Mouse (Mus musculus): ENCODE measurements around the gene Sub1. TPM values are rescaled to one million over a fixed set of nuclear protein-coding genes. Genes with fewer than 3 reads are reported as not detected.
A peak's percentile ranks its signal among the peaks of the same experiment; 100 is the strongest.

The Sub1 gene
- polyA plus RNA-seq, 1 experiment from 2014 or later = 689 TPM

DNA sequence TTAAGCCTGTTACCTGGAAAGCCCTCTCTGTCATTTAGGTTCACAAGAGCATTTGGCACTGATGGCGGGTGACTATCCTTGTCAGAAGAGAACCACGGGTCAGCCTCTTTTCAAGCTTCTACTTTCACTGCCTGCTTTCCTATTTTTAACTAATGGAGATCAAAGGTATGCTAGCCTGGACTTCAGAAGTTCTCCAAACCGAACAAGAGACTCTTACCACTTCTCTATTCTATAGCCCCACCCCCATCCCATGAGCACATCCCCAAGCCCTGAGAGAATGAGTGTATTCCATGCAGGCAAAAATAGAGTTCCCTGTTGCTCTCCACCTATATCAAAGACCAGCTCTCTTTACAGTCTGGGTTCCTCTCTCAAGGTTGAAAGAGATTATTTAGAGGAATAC, 31.0 kb upstream of the Sub1 start:
- Histone ChIP-seq H3K4me3 (no peak overlapping the region), H3K4me1 (no peaks in the 10 kb centered on the region), H3K9me3 (no peaks in the 10 kb centered on the region), H3K9ac (no peak overlapping the region), H3K27me3 (replicated peaks) (no peaks in the 10 kb centered on the region), H3K36me3 (no peaks in the 10 kb centered on the region), H3K4me2 (replicated peaks) (no peak overlapping the region), H3K27ac (no peak overlapping the region)
- 87% methylated on average over 3 of the region's 3 CpGs for WGBS
- ATAC-seq (ENCODE audit: low FRiP score, low read depth) = no peak

DNA sequence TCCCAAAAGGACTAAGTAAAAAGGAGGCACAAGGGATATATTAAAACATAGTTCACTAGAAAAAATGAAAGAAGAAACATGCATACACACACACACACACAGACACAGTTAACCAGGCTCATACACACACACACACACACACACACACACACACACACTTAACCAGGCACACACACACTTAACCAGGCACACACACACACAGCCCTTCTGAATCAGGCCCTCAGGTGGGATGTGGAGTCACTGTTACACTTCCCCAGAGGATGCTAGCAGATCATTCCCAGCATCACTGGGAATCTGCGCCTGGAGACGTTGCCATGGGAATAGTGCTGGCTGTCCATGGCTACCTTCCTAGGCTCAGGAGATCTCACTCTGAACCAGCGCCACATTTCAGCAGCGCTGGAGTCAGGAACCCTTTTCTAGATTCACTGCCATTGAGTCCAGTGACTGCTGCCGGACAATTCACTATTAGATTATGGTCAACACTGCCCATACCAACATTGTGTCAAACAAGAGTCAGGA, 30.2 kb upstream of the Sub1 start:
- Histone ChIP-seq H3K27ac (no peak overlapping the region), H3K4me3 (no peak overlapping the region), H3K9me3 (no peaks in the 10 kb centered on the region), H3K4me1 (no peaks in the 10 kb centered on the region), H3K4me2 (replicated peaks) (no peak overlapping the region), H3K27me3 (replicated peaks) (no peaks in the 10 kb centered on the region), H3K9ac (no peak overlapping the region), H3K36me3 (no peaks in the 10 kb centered on the region)
- 92% methylated on average over 5 of the region's 5 CpGs for WGBS
- no peak for ATAC-seq (ENCODE audit: low FRiP score, low read depth)

DNA sequence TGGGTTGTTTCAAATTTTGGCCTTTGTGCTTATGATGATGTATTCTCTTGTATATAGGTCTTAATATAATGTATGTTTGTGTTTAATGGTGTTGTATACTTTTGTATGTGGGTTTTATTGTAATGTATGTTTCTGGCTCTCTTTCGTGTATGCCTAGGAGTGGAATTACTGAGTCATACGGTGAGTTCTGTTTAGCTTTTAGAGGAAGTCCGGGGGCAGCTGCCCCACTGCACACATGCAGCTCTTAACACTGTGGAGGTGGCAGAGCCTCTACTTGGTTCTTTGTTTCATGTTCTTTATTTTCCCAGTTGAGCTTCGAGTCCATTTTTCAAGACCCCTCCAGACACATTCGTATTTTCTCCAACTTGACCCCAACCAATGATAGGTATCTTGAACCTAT, 29.2 kb upstream of the Sub1 start:
- Histone ChIP-seq H3K4me3 (no peak overlapping the region), H3K36me3 (no peaks in the 10 kb centered on the region), H3K27ac (no peak overlapping the region), H3K27me3 (replicated peaks) (no peaks in the 10 kb centered on the region), H3K9ac (no peak overlapping the region), H3K4me1 (no peaks in the 10 kb centered on the region), H3K4me2 (replicated peaks) (no peak overlapping the region), H3K9me3 (no peaks in the 10 kb centered on the region)
- WGBS = 81% methylated on average over 5 of the region's 5 CpGs
- no peak for ATAC-seq (ENCODE audit: low FRiP score, low read depth)

DNA sequence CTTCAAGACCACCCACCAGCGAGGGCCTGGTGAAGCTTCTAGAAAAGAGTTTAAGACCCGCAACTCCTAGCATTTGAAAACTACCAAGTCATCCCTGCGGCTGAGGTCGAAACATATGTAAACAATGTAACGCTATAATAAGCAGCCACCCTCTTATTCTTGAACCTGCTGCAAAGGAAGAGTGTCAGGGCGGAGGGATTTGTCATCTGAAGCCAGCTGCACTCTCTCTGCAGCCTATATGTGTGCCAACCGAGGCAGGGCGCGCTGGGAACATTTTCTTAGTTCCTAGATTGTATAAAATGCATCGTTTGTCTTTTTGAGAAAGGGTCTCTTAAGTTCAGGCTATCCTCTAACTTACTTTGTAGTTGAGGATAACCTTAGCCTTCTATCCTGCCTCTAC, 28.6 kb upstream of the Sub1 start:
- Histone ChIP-seq H3K4me1 (no peaks in the 10 kb centered on the region), H3K9ac (no peak overlapping the region), H3K27me3 (replicated peaks) (no peaks in the 10 kb centered on the region), H3K4me3 (no peak overlapping the region), H3K4me2 (replicated peaks) (no peak overlapping the region), H3K27ac (no peak overlapping the region), H3K9me3 (no peaks in the 10 kb centered on the region), H3K36me3 (no peaks in the 10 kb centered on the region)
- 91% methylated on average over 10 of the region's 10 CpGs for WGBS
- ATAC-seq (ENCODE audit: low FRiP score, low read depth) = no peak

DNA sequence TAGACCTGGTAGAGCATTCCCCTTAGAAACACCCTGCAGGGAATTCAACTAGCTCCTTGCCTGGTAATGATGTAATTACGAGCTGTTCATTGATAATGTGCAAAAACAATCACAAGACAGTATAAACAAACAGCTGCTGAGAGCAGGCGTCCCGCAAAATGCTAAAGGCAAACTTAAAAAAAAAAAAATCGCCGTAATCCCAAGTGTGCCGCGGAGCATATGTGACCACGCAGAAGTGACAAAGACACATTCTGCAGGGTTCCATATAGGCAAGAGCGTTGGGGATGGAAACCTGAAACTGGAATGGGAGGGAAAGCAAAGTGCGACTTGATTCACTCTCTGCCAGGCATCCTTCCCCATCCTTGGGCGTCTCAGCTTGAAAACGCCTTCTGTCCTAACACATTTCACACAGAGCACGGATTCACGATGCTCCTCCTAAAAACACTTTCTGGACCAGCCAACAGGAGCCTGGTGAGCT, 28.0 kb upstream of the Sub1 start:
- Histone ChIP-seq H3K27ac (no peak overlapping the region), H3K9me3 (no peaks in the 10 kb centered on the region), H3K36me3 (no peaks in the 10 kb centered on the region), H3K27me3 (replicated peaks) (no peaks in the 10 kb centered on the region), H3K9ac (no peak overlapping the region), H3K4me3 (no peak overlapping the region), H3K4me2 (replicated peaks) (no peak overlapping the region), H3K4me1 (no peaks in the 10 kb centered on the region)
- 63% methylated on average over 14 of the region's 14 CpGs for WGBS
- ATAC-seq (ENCODE audit: low FRiP score, low read depth) = no peak

DNA sequence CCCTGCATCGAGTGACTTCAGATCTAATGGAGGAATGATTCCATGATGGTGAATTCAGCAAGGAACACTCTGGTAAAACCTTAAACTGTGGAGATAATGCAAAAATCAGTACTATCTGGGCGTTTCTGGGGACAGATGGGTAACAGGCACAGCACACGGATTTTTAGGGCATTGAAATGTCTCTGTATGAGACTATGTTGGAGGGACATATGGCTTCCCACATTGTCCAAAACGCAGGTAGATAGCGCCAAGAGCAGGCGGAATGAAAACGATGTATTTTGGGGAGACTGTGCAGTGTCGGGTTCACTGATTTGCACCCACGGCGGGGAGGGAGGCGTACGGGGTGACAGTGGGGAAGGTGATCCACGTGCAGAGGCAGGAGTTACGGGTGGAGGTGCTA, 22.7 kb upstream of the Sub1 start:
- WGBS = 93% methylated on average over 14 of the region's 14 CpGs
- no peak overlapping the region for H3K4me2 ChIP-seq (replicated peaks)
- no peak overlapping the region for H3K27ac ChIP-seq
- no peak overlapping the region for H3K9ac ChIP-seq
- no peaks in the 10 kb centered on the region for H3K36me3 ChIP-seq
- peaks cover 4% of the 10 kb centered on the region; the same call in 1 of the 2 replicates for H3K4me1 ChIP-seq
- ATAC-seq (ENCODE audit: low FRiP score, low read depth) = no peak
- no peaks in the 10 kb centered on the region for H3K27me3 ChIP-seq (replicated peaks)
- no peak overlapping the region for H3K4me3 ChIP-seq
- H3K9me3 ChIP-seq = no peaks in the 10 kb centered on the region

DNA sequence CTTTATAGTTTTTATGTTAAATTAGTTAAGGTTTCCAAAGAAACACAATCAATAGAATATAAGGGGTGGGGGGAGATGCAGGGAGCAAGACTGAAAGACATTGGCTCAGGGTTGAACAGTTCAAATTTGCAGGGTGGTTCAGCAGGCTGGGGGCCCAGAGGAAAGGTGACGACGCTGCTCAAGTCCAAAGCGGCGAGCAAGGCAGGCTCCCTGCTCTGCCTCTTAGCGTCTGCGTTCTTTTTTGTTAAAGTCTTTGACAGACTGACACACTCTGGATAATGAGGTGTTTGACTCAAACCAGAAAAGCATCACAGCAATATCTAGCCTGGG, 21.6 kb upstream of the Sub1 start:
- no peak for ATAC-seq (ENCODE audit: low FRiP score, low read depth)
- Histone ChIP-seq H3K27ac (no peak overlapping the region), H3K9ac (no peak overlapping the region), H3K36me3 (no peaks in the 10 kb centered on the region), H3K27me3 (replicated peaks) (no peaks in the 10 kb centered on the region), H3K4me1 (peaks cover 4% of the 10 kb centered on the region; the same call in 1 of the 2 replicates), H3K9me3 (no peaks in the 10 kb centered on the region), H3K4me3 (no peak overlapping the region), H3K4me2 (replicated peaks) (no peak overlapping the region)
- 74% methylated on average over 6 of the region's 6 CpGs for WGBS

DNA sequence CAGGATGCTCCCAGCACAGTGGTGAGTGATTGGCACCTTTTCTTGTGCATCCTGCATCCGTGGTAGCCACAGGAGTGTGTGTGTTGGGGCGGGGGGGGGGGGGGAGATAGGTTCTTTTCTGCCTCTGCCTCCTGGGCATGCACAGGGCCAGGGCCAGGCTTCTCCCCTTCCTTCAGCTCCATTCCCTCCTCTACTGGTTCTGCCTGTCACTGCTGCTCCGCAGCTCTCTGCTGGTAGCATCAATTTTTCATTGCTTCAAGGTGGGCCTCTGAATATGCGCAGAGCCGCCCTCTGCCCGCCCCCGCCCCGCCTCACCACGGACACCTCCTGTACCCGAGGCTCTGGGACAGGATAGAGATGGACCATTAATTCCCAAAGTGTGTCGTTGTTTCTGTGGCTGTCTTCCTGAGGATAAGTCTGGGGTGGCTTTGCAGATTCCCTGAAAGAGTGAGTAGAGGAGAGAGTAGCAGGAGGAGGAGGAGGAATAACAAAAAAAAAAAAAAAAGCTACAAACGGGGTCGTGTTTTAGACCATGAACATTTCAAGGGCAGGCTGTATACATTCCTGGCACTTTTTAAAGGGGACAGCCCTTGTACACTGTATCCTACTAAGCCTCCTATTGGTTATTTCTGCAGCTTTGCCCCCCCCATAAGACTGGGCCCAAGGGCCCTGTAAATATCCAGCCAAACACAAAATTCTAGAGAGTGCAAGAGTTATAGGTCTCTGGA, 21.1 kb upstream of the Sub1 start:
- no peak overlapping the region for H3K9ac ChIP-seq
- H3K27ac ChIP-seq = no peak overlapping the region
- H3K36me3 ChIP-seq = no peaks in the 10 kb centered on the region
- 48% methylated on average over 13 of the region's 13 CpGs for WGBS
- peak overlapping the region; percentile 28; the same call in 1 of the 2 replicates for H3K4me2 ChIP-seq (replicated peaks)
- peaks cover 4% of the 10 kb centered on the region; the same call in 1 of the 2 replicates for H3K4me1 ChIP-seq
- no peaks in the 10 kb centered on the region for H3K9me3 ChIP-seq
- no peak overlapping the region for H3K4me3 ChIP-seq
- no peaks in the 10 kb centered on the region for H3K27me3 ChIP-seq (replicated peaks)
- ATAC-seq (ENCODE audit: low FRiP score, low read depth) = no peak

DNA sequence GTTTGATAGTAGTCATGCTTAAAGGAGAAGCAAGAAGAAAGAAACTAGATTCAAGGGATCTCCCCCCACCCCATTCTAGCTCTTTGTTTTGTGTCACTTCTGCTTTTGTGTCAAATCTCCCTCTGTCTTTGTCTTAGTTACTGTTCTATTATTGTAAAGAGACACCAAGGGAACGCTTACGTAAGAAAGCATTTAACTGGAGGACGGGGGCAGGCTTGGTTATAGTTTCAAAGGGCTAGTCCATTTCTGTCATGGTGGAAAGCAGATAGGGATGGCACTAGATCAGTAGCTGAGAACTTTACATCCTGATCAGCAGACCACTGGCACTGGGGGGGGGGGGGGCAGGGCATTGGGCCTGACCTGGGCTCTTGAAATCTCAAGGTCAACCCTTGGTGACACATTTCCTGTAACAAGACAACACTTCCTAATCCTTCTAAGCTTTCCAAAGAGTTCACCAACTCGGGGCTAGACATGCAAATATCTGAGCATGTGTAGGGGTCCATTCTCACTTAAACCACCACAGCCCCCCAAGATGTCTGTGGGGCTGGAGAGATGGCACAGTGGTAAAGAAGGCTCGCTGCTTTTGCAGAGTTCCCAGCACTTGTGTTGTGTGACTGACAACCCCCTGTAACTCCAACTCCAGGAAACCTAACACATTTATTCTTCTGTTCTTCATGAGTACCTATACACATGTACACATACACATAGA, 17.6 kb upstream of the Sub1 start:
- no peak overlapping the region for H3K4me3 ChIP-seq
- ATAC-seq (ENCODE audit: low FRiP score, low read depth) = no peak
- peaks cover 4% of the 10 kb centered on the region; the same call in 1 of the 2 replicates for H3K4me1 ChIP-seq
- no peaks in the 10 kb centered on the region for H3K9me3 ChIP-seq
- H3K27ac ChIP-seq = no peak overlapping the region
- H3K9ac ChIP-seq = no peak overlapping the region
- H3K27me3 ChIP-seq (replicated peaks) = no peaks in the 10 kb centered on the region
- H3K36me3 ChIP-seq = no peaks in the 10 kb centered on the region
- 79% methylated on average over 5 of the region's 5 CpGs for WGBS
- H3K4me2 ChIP-seq (replicated peaks) = no peak overlapping the region

DNA sequence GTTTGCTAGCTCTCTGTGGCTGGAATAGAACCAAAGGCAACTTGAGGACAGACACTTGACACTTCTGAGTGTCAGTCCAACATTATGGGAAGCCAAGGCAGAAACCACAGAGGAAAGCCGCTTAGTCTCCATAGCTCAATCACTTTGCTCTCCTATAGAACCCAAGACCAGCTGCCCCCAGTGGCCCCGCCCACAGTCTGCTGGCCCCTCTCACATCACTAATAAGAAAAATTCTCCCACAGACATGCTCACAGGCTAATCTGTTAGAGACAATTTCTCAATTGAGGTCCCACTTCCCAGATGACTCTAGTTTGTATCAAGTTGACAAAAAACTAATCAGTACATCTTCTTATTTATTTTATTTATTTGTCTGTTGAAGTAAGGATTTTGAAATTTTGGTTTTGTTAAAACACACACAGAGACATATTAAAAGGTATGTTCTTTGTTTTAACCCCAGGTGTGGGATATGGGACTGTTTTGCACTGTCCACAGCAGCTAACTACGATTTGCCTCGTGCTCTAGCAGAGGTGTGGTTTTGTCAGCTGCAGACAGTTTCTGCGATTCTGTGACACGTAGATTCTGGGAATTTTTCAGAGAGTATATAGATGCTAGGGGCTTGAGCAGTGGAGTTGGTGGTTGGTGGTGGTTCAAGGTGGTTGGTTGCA, 16.9 kb upstream of the Sub1 start:
- 75% methylated on average over 6 of the region's 6 CpGs for WGBS
- peaks cover 4% of the 10 kb centered on the region; the same call in 1 of the 2 replicates for H3K4me1 ChIP-seq
- no peak overlapping the region for H3K27ac ChIP-seq
- H3K9ac ChIP-seq = no peak overlapping the region
- no peak overlapping the region for H3K4me2 ChIP-seq (replicated peaks)
- no peaks in the 10 kb centered on the region for H3K36me3 ChIP-seq
- no peak for ATAC-seq (ENCODE audit: low FRiP score, low read depth)
- no peaks in the 10 kb centered on the region for H3K9me3 ChIP-seq
- no peaks in the 10 kb centered on the region for H3K27me3 ChIP-seq (replicated peaks)
- no peak overlapping the region for H3K4me3 ChIP-seq

DNA sequence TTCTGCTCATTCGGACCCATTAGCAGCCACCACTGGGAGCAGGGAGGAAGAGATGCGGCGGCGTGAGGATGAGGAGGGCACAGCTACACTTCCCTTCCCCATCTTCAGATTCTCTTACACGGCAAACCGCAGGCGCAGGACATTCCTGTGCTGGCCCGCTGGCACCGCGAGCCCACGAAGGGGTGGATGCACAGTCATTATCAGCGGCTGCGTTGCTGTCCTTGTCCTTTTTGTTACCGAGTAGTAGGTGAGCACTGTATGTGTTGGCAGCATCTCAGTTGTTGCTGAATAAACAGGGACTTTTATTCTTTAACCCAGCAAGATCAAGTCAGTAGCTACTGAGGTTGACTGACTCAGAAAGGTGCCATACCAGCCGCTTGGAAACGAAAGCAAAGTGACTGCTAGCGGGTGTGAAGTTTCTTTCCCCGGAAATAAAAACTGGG, 13.8 kb upstream of the Sub1 start:
- Histone ChIP-seq H3K4me1 (no peaks in the 10 kb centered on the region), H3K4me3 (no peak overlapping the region), H3K27ac (no peak overlapping the region), H3K4me2 (replicated peaks) (peak overlapping the region; percentile 44), H3K27me3 (replicated peaks) (no peaks in the 10 kb centered on the region), H3K9ac (no peak overlapping the region), H3K36me3 (no peaks in the 10 kb centered on the region), H3K9me3 (no peaks in the 10 kb centered on the region)
- 50% methylated on average over 18 of the region's 18 CpGs for WGBS
- ATAC-seq (ENCODE audit: low FRiP score, low read depth) = no peak
